Mouse (Mus musculus) myocyte (in vitro differentiated cells): Measurements from ENCODE around the gene Htr6. TPM values are rescaled to one million over a fixed set of nuclear protein-coding genes. Genes with fewer than 3 reads are reported as not detected.

Source experiments
- H3K27me3 ChIP-seq: one replicate; pipeline ENCODE4 v1.6.1; 2011; ENCODE audit not compliant: control insufficient read depth, insufficient read depth, insufficient read length
- H3K36me3 ChIP-seq: one replicate; pipeline ENCODE4 v1.6.1; 2011; ENCODE audit not compliant: control insufficient read depth, insufficient read depth
- H3K4me2 ChIP-seq: one replicate; pipeline ENCODE4 v1.6.1; 2011; ENCODE audit warnings: low read depth, control low read depth
- H3K4me3 ChIP-seq: one replicate; pipeline ENCODE4 v1.5.1; 2011; ENCODE audit warnings: mild to moderate bottlenecking, control low read depth, moderate library complexity
- H3K79me2 ChIP-seq: one replicate; pipeline ENCODE4 v1.6.1; 2011; ENCODE audit not compliant: control insufficient read depth, insufficient read depth
- H3ac ChIP-seq: one replicate; pipeline ENCODE4 v1.6.1; 2011; ENCODE audit not compliant: control insufficient read depth, insufficient read length
- CEBPB ChIP-seq: IDR thresholded peaks from 2 replicates; pipeline ENCODE4 v1.6.1; 2011; ENCODE audit warnings: mild to moderate bottlenecking, moderate library complexity; ENCODE audit not compliant: poor library complexity, insufficient read depth, severe bottlenecking
- E2F4 ChIP-seq: IDR thresholded peaks from one replicate; pipeline ENCODE4 v1.6.1; 2011; ENCODE audit warnings: mild to moderate bottlenecking, control low read depth, moderate library complexity; ENCODE audit not compliant: insufficient read depth
- MAX ChIP-seq: IDR thresholded peaks from one replicate; pipeline ENCODE4 v1.6.1; 2011; ENCODE audit warnings: low read depth, mild to moderate bottlenecking, control low read depth
- MYOD1 ChIP-seq, 3 experiments: IDR thresholded peaks; one replicate each; pipeline ENCODE4 v1.6.1; 2011; ENCODE audit warnings: control low read depth in 2 of 3, low read depth in 2 of 3, mild to moderate bottlenecking in 2 of 3, moderate library complexity in 1 of 3; ENCODE audit not compliant: insufficient read length in 2 of 3, control insufficient read depth in 1 of 3
- MYOG ChIP-seq, 3 experiments: IDR thresholded peaks; one replicate each; pipeline ENCODE4 v1.6.1; 2011; ENCODE audit warnings: control low read depth in 2 of 3, low read depth in 2 of 3, mild to moderate bottlenecking in 2 of 3; ENCODE audit not compliant: insufficient read length in 2 of 3, control insufficient read depth in 1 of 3, insufficient read depth in 1 of 3
- POLR2A ChIP-seq: IDR thresholded peaks from one replicate; pipeline ENCODE4 v1.6.1; 2011; ENCODE audit warnings: low read depth, mild to moderate bottlenecking, control low read depth, moderate library complexity; ENCODE audit not compliant: insufficient read length
- POLR2AphosphoS2 ChIP-seq: IDR thresholded peaks from one replicate; pipeline ENCODE4 v1.6.1; 2011; ENCODE audit warnings: low read depth, control low read depth; ENCODE audit not compliant: insufficient read length
- REST ChIP-seq: IDR thresholded peaks from one replicate; pipeline ENCODE4 v1.6.1; 2011; ENCODE audit warnings: mild to moderate bottlenecking, control low read depth, moderate library complexity; ENCODE audit not compliant: insufficient read depth, insufficient read length
- SRF ChIP-seq: IDR thresholded peaks from one replicate; pipeline ENCODE4 v1.6.1; 2011; ENCODE audit warnings: low read depth; ENCODE audit not compliant: control insufficient read depth, insufficient read length
- TCF12 ChIP-seq: IDR thresholded peaks from one replicate; pipeline ENCODE4 v1.6.1; 2011; ENCODE audit warnings: mild to moderate bottlenecking, control low read depth; ENCODE audit not compliant: poor library complexity, insufficient read depth, severe bottlenecking
- TCF3 ChIP-seq: IDR thresholded peaks from one replicate; pipeline ENCODE4 v1.6.1; 2011; ENCODE audit warnings: low read depth, control low read depth; ENCODE audit not compliant: insufficient read length
- USF1 ChIP-seq: IDR thresholded peaks from one replicate; pipeline ENCODE4 v1.6.1; 2011; ENCODE audit warnings: low read depth, mild to moderate bottlenecking, control low read depth, moderate library complexity
- polyA plus RNA-seq: library from polyadenylated mRNA; unstranded; fragments of >200 nt; fragmentation: generic; extraction: Trizol; gene quantifications from one replicate; pipeline ENCODE4 v1.2.1, GENCODE M21; 2012; ENCODE audit warnings: missing spikeins

Htr6 gene
- polyA plus RNA-seq, 1 experiment = 0.08 TPM

DNA sequence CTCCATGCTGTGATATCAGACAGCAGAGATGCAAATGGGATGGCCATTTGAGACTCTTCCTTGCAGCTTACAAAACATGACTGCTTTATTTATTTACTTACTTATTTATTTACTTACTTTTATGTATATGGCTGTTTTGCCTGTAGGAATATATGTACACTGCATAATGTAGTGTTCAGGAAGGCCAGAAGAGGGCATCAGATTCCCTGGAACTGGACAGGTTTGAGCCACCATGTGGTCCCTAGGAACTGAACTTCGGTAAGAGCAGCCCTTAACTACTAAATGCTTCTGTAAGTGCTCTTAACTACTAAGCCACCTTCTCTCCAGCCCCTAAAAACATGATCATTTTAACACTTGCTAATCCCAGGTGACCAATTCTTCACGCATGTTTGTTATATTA, 2.9 kb upstream of the Htr6 start:
- no peak overlapping the region for H3K4me3 ChIP-seq
- no peak overlapping the region for H3K4me2 ChIP-seq
- no peaks in the 10 kb centered on the region for H3K79me2 ChIP-seq
- TF ChIP-seq MYOD1 (IDR thresholded peaks at IDR 0.05; ENCODE audit: control insufficient read depth in 1 of 3, insufficient read length in 2 of 3, low read depth in 2 of 3) (no peak), TCF12 (no peak), POLR2AphosphoS2 (no peak), REST (no peak), TCF3 (no peak), USF1 (no peak), MAX (no peak), MYOG (IDR thresholded peaks at IDR 0.05; ENCODE audit: control insufficient read depth in 1 of 3, insufficient read depth in 1 of 3, insufficient read length in 2 of 3, low read depth in 2 of 3) (no peak), CEBPB (no peak), SRF (no peak), E2F4 (no peak), POLR2A (no peak)
- H3K27me3 ChIP-seq = peaks cover 29% of the 10 kb centered on the region
- no peaks in the 10 kb centered on the region for H3K36me3 ChIP-seq
- H3ac ChIP-seq = no peak overlapping the region

DNA sequence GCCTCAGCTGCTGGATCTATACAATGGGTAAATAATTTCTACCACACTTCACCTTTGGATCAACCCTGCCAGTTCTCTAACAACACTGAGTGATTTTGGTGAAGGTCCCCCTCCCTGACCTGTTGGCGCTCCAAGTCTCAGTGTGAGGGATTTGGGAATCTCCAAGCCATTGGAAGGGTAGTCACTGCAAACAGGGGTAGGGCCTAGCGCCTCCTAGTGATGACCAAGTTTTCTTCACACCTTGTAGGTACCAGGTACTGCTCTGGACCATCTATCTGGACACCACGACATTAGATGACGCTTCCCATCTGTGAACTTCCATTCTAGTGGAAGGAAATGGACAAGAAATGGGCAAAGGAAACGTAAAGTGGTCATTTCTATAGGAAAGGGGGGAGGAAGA, 545 bp upstream of the Htr6 start:
- H3K27me3 ChIP-seq = peaks cover 36% of the 10 kb centered on the region

GRCm38 (mm10) chr4:139074060-139074459, 1.3 kb downstream of the Htr6 start:
- Histone ChIP-seq H3K79me2 (no peaks in the 10 kb centered on the region), H3K27me3 (peaks cover 36% of the 10 kb centered on the region), H3K4me3 (no peak overlapping the region), H3ac (no peak overlapping the region), H3K36me3 (no peaks in the 10 kb centered on the region), H3K4me2 (no peak overlapping the region)
- no peak for TF ChIP-seq E2F4
- TF ChIP-seq SRF = no peak
- TF ChIP-seq TCF3 = no peak
- TF ChIP-seq REST = no peak
- no peak for TF ChIP-seq POLR2AphosphoS2
- TF ChIP-seq MYOD1 (IDR thresholded peaks at IDR 0.05; ENCODE audit: control insufficient read depth in 1 of 3, insufficient read length in 2 of 3, low read depth in 2 of 3) = no peak
- no peak for TF ChIP-seq CEBPB
- TF ChIP-seq POLR2A = no peak
- no peak for TF ChIP-seq MAX
- TF ChIP-seq USF1 = no peak
- TF ChIP-seq MYOG (IDR thresholded peaks at IDR 0.05; ENCODE audit: control insufficient read depth in 1 of 3, insufficient read depth in 1 of 3, insufficient read length in 2 of 3, low read depth in 2 of 3) = no peak
- TF ChIP-seq TCF12 = no peak

More for the DNA sequence above, 545 bp upstream of the Htr6 start:
- H3K4me3 ChIP-seq = no peak overlapping the region
- no peaks in the 10 kb centered on the region for H3K79me2 ChIP-seq
- no peaks in the 10 kb centered on the region for H3K36me3 ChIP-seq
- TF ChIP-seq MAX (no peak), POLR2A (no peak), POLR2AphosphoS2 (no peak), MYOG (IDR thresholded peaks at IDR 0.05; ENCODE audit: control insufficient read depth in 1 of 3, insufficient read depth in 1 of 3, insufficient read length in 2 of 3, low read depth in 2 of 3) (no peak), E2F4 (no peak)
- H3ac ChIP-seq = no peak overlapping the region
- H3K4me2 ChIP-seq = no peak overlapping the region

DNA sequence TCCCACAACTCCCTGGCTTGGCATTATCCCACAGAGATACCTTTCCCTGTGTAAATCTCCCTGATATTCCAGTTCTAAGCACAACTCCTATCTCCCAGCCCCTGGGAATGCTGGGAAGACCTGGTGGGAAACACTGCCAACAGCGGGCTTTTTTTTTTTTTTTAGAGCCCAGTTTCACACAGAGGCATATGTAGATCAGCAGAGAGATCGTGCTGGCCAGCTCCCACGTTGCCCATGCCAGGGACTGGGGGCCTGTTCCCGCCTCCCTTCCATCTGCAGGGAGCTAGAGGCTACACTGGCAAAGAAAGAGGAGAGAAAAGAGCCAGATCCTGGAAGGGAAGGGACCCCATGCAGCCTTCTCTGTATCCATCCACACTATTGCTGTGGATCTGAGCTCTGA, 7.1 kb downstream of the Htr6 start:
- H3ac ChIP-seq = no peak overlapping the region
- H3K27me3 ChIP-seq = peaks cover 18% of the 10 kb centered on the region
- TF ChIP-seq USF1 = no peak
- TF ChIP-seq POLR2A = no peak
- TF ChIP-seq POLR2AphosphoS2 = no peak
- TF ChIP-seq REST = no peak
- TF ChIP-seq SRF = no peak
- no peak for TF ChIP-seq CEBPB
- TF ChIP-seq TCF3 = no peak
- no peak for TF ChIP-seq MYOG (IDR thresholded peaks at IDR 0.05; ENCODE audit: control insufficient read depth in 1 of 3, insufficient read depth in 1 of 3, insufficient read length in 2 of 3, low read depth in 2 of 3)
- no peak for TF ChIP-seq TCF12
- no peak for TF ChIP-seq MAX
- no peak for TF ChIP-seq MYOD1 (IDR thresholded peaks at IDR 0.05; ENCODE audit: control insufficient read depth in 1 of 3, insufficient read length in 2 of 3, low read depth in 2 of 3)
- TF ChIP-seq E2F4 = no peak
- H3K4me2 ChIP-seq = no peak overlapping the region
- no peaks in the 10 kb centered on the region for H3K79me2 ChIP-seq
- H3K4me3 ChIP-seq = no peak overlapping the region
- no peaks in the 10 kb centered on the region for H3K36me3 ChIP-seq

GRCm38 (mm10) chr4:139064831-139065230, 10.5 kb downstream of the Htr6 start:
- H3K27me3 ChIP-seq = peaks cover 11% of the 10 kb centered on the region
- TF ChIP-seq TCF12 (no peak), MYOD1 (IDR thresholded peaks at IDR 0.05; ENCODE audit: control insufficient read depth in 1 of 3, insufficient read length in 2 of 3, low read depth in 2 of 3) (no peak), POLR2A (no peak), TCF3 (no peak), POLR2AphosphoS2 (no peak), E2F4 (no peak), MYOG (IDR thresholded peaks at IDR 0.05; ENCODE audit: control insufficient read depth in 1 of 3, insufficient read depth in 1 of 3, insufficient read length in 2 of 3, low read depth in 2 of 3) (no peak), CEBPB (no peak), MAX (no peak), USF1 (no peak), SRF (no peak), REST (no peak)

More at GRCm38 (mm10) chr4:139064831-139065230, 10.5 kb downstream of the Htr6 start:
- Histone ChIP-seq H3ac (no peak overlapping the region), H3K79me2 (no peaks in the 10 kb centered on the region), H3K36me3 (no peaks in the 10 kb centered on the region), H3K4me3 (no peak overlapping the region), H3K4me2 (no peak overlapping the region)
